Mouse (Mus musculus) hindbrain, postnatal 0 days (tissue): Measurements from ENCODE around the gene Neurl1a. TPM values are rescaled to one million over a fixed set of nuclear protein-coding genes. Genes with fewer than 3 reads are reported as not detected.

Experiments
- ATAC-seq: fragments of 200-750 bp; cut with Nextera tagmentation; 2 replicates; pipeline ENCODE4 v1.8.0; 2017; ENCODE audit warnings: mild to moderate bottlenecking, moderate TSS enrichment, moderate library complexity
- DNase-seq: peaks from one replicate; pipeline ENCODE4 v3.0.0-alpha.2; 2015; ENCODE audit warnings: low spot score
- H3K27ac ChIP-seq: fragments of 300-500 bp; sonication (generic); 2 replicates; pipeline ENCODE4 v1.5.1; 2014; ENCODE audit warnings: mild to moderate bottlenecking
- H3K27me3 ChIP-seq: fragments of 300-500 bp; sonication (generic); 2 replicates; pipeline ENCODE4 v1.6.1; 2014; ENCODE audit warnings: low read length, mixed read lengths; ENCODE audit not compliant: insufficient read depth
- H3K36me3 ChIP-seq: fragments of 300-500 bp; sonication (generic); 2 replicates; pipeline ENCODE4 v1.6.1; 2014; ENCODE audit warnings: low read length, mixed read lengths; ENCODE audit not compliant: insufficient read depth
- H3K4me1 ChIP-seq: fragments of 300-500 bp; sonication (generic); 2 replicates; pipeline ENCODE4 v1.6.1; 2014; ENCODE audit warnings: antibody characterized with exemption, low read length, mixed read lengths; ENCODE audit not compliant: insufficient read depth
- H3K4me2 ChIP-seq: fragments of 300-500 bp; sonication (generic); 2 replicates; pipeline ENCODE4 v1.6.1; 2014; ENCODE audit warnings: low read depth, mild to moderate bottlenecking, low read length, moderate library complexity, mixed read lengths
- H3K4me3 ChIP-seq: fragments of 300-500 bp; sonication (generic); 2 replicates; pipeline ENCODE4 v1.5.1; 2014; ENCODE audit warnings: low read length
- H3K9ac ChIP-seq: fragments of 300-500 bp; sonication (generic); replicated peaks from 2 replicates; pipeline ENCODE4 v1.6.1; 2014; ENCODE audit warnings: mild to moderate bottlenecking, low read length, moderate library complexity, mixed read lengths
- H3K9me3 ChIP-seq: fragments of 300-500 bp; sonication (generic); 2 replicates; pipeline ENCODE4 v1.6.1; 2016; ENCODE audit warnings: low read length, mixed read lengths
- CTCF ChIP-seq: IDR thresholded peaks from 2 replicates; pipeline ENCODE4 v1.5.1; 2016; ENCODE audit warnings: antibody characterized with exemption, control low read depth, low read depth
- whole genome bisulfite sequencing: fragments of 180-500 bp; shearing (Covaris S2); extraction: QIAGEN DNeasy Blood & Tissue Kit; methylation state at CpG from one replicate; pipeline ENCODE4 v1.1.7; 2014; 5-methylcytosine and 5-hydroxymethylcytosine counted together
- polyA plus RNA-seq: library from polyadenylated mRNA; unstranded; fragments of >200 nt; fragmentation: Nextera tagmentation; extraction: Ambion mirVana; gene quantifications from 2 replicates; pipeline ENCODE4 v1.2.1, GENCODE M21; 2015
- total RNA-seq: library from RNA; depleted of rRNA; stranded (reverse); fragments of >200 nt; gene quantifications from 2 replicates; pipeline ENCODE4 v1.2.3, GENCODE M21; 2014; rRNA removed

Gene Neurl1a
- total RNA-seq (95.4 and 114 TPM in 2 replicates), polyA plus RNA-seq (16.2 and 16.9 TPM in 2 replicates)

- 3% methylated on average over 83 of the region's 98 CpGs for WGBS
- ATAC-seq (peak; percentile 66), DNase-seq (peak; percentile 82)
- Histone ChIP-seq H3K4me1 (0 out of 2 replicates have a peak, but pooled peaks cover 5% of the 10 kb centered on the region), H3K27ac (peak within 1 kb of the TSS; percentile 78), H3K27me3 (0 out of 2 replicates have a peak, but pooled peaks cover 4% of the 10 kb centered on the region), H3K36me3 (no peaks in the 10 kb centered on the region), H3K4me2 (peak within 1 kb of the TSS; percentile 91), H3K9ac (peak within 1 kb of the TSS; percentile 81), H3K4me3 (peak within 1 kb of the TSS; percentile 75), H3K9me3 (no peaks in the 10 kb centered on the region)
- no peak for TF ChIP-seq CTCF
These were observed at the start of gene Neurl1a for GRCm38 (mm10) chr19:47178431-47179271. TSS of gene Neurl1a (plus strand) at chr19:47178820.

GRCm38 (mm10) chr19:47128835-47129234 lies 49.8 kb upstream of the Neurl1a start:
- ATAC-seq (no peak), DNase-seq (no peak)
- Histone ChIP-seq H3K9ac (no peak overlapping the region), H3K4me2 (no peak overlapping the region), H3K4me1 (no peaks in the 10 kb centered on the region), H3K27ac (no peak overlapping the region), H3K27me3 (no peaks in the 10 kb centered on the region), H3K36me3 (peaks cover 73% of the 10 kb centered on the region), H3K9me3 (no peaks in the 10 kb centered on the region), H3K4me3 (no peak overlapping the region)
- WGBS, result 93% methylated on average over 11 of the region's 11 CpGs
- no peak for TF ChIP-seq CTCF

- Histone ChIP-seq H3K27ac (no peak overlapping the region), H3K36me3 (peaks cover 61% of the 10 kb centered on the region), H3K27me3 (no peaks in the 10 kb centered on the region), H3K9me3 (no peaks in the 10 kb centered on the region), H3K9ac (no peak overlapping the region), H3K4me1 (no peaks in the 10 kb centered on the region), H3K4me2 (no peak overlapping the region), H3K4me3 (no peak overlapping the region)
- 96% methylated on average over 15 of the region's 15 CpGs for WGBS
- TF ChIP-seq CTCF, result no peak
- no peak for DNase-seq
- ATAC-seq, result no peak
These were observed 48.0 kb upstream of the Neurl1a start for GRCm38 (mm10) chr19:47130551-47131125.

- DNase-seq (no peak), ATAC-seq (no peak)
- no peak overlapping the region for H3K9ac ChIP-seq
- no peak for TF ChIP-seq CTCF
- H3K4me1 ChIP-seq, result peaks cover 9% of the 10 kb centered on the region
- no peak overlapping the region for H3K4me2 ChIP-seq
- peaks cover 38% of the 10 kb centered on the region for H3K36me3 ChIP-seq
- H3K4me3 ChIP-seq, result no peak overlapping the region
- WGBS, result 95% methylated on average over 7 of the region's 7 CpGs
- H3K9me3 ChIP-seq, result no peaks in the 10 kb centered on the region
- H3K27ac ChIP-seq, result no peak overlapping the region
- no peaks in the 10 kb centered on the region for H3K27me3 ChIP-seq
These were observed 45.5 kb upstream of the Neurl1a start for GRCm38 (mm10) chr19:47133161-47133560.

- Histone ChIP-seq H3K27ac (no peak overlapping the region), H3K36me3 (peaks cover 15% of the 10 kb centered on the region), H3K4me1 (peaks cover 9% of the 10 kb centered on the region), H3K27me3 (no peaks in the 10 kb centered on the region), H3K4me2 (no peak overlapping the region), H3K4me3 (no peak overlapping the region), H3K9me3 (no peaks in the 10 kb centered on the region), H3K9ac (no peak overlapping the region)
- DNase-seq (no peak), ATAC-seq (no peak)
- no peak for TF ChIP-seq CTCF
- WGBS, result 89% methylated on average over 17 of the region's 17 CpGs
These were observed 43.1 kb upstream of the Neurl1a start for GRCm38 (mm10) chr19:47135568-47135967.

GRCm38 (mm10) chr19:47136170-47136569 lies 42.5 kb upstream of the Neurl1a start:
- DNase-seq (no peak), ATAC-seq (no peak)
- peaks cover 9% of the 10 kb centered on the region; the same call in 1 of the 2 replicates for H3K36me3 ChIP-seq
- H3K9ac ChIP-seq, result no peak overlapping the region
- H3K4me1 ChIP-seq, result peaks cover 9% of the 10 kb centered on the region
- H3K9me3 ChIP-seq, result no peaks in the 10 kb centered on the region
- TF ChIP-seq CTCF, result no peak
- no peak overlapping the region for H3K4me2 ChIP-seq
- 87% methylated on average over 5 of the region's 5 CpGs for WGBS
- no peak overlapping the region for H3K4me3 ChIP-seq
- no peak overlapping the region for H3K27ac ChIP-seq
- no peaks in the 10 kb centered on the region for H3K27me3 ChIP-seq
